Mouse (Mus musculus): ENCODE measurements around the gene Fam135a. TPM values are rescaled to one million over a fixed set of nuclear protein-coding genes. Genes with fewer than 3 reads are reported as not detected.

The Fam135a gene
- polyA plus RNA-seq, 1 experiment from 2014 or later = 22.9 TPM

DNA sequence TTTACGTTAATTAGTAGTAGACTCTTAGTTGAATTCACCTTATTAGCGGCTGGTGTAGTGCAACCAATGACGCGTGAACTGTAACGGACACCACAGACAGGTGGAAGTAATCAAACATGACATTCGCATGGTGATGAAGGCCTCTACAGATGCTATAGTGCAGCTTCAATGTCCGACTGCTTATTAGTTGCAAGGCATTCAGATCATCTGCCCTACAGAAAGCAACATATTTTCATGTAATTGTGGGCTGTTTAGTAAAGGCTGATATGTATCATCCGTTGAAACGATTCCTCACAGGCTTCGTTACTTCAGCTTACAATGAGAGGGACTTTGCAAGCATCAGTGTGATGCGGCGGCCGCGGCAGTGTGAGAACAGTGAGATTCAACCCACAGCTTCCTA, 44.4 kb downstream of the Fam135a start:
- no peak for ATAC-seq (ENCODE audit: low FRiP score)
- H3K36me3 ChIP-seq = peaks cover 3% of the 10 kb centered on the region; the same call in 1 of the 2 replicates
- 89% methylated on average over 14 of the region's 14 CpGs for whole genome bisulfite sequencing
- H3K27ac ChIP-seq (replicated peaks) = no peak overlapping the region
- no peak overlapping the region for H3K4me2 ChIP-seq
- no peak overlapping the region for H3K4me3 ChIP-seq (replicated peaks)
- H3K27me3 ChIP-seq (replicated peaks) = no peaks in the 10 kb centered on the region
- no peaks in the 10 kb centered on the region for H3K4me1 ChIP-seq
- H3K9ac ChIP-seq (replicated peaks) = no peak overlapping the region
- no peaks in the 10 kb centered on the region for H3K9me3 ChIP-seq (replicated peaks)

DNA sequence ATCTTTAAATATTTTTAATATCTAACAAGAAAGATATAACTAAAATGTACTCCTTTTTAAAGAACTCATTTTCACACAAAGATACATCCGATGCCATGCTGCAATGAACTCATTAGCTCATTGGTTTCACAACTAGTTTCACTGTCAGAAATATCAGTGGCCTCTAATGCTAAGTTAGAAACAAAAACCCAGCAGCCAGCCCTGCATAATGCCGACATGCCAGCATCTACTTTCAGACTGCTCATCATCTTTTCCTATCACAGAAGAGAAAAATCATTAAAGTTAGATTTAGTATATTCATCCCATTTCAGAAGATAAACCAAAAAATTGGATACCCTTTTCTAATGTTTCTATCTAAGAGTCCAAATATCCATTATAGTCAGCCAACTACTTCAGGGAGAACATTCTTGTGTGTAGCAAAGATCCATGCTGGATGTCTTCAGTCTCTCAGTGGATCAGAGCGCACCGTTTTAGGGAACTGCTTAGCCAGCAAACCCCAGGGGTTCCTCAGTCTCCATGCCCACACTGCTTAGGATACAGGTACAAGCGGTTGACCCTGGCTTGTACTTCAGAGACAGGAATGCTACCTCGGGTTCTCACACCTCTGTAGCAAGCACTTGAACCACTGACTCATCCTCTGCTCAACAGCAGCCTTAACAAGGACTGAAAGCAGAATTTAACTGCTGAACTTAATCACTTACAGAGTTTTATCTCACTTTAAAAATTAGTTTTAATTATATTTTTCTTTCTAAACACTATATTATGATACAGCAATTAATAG, 53.2 kb downstream of the Fam135a start:
- Histone ChIP-seq H3K4me2 (no peak overlapping the region), H3K36me3 (no peaks in the 10 kb centered on the region; the same call in 1 of the 2 replicates), H3K9ac (replicated peaks) (no peak overlapping the region), H3K9me3 (replicated peaks) (no peaks in the 10 kb centered on the region), H3K4me1 (no peaks in the 10 kb centered on the region), H3K27me3 (replicated peaks) (no peaks in the 10 kb centered on the region), H3K27ac (replicated peaks) (no peak overlapping the region), H3K4me3 (replicated peaks) (no peak overlapping the region)
- 76% methylated on average over 6 of the region's 6 CpGs for WGBS
- no peak for ATAC-seq (ENCODE audit: low FRiP score)

- Histone ChIP-seq H3K4me1 (no peaks in the 10 kb centered on the region), H3K27me3 (replicated peaks) (no peaks in the 10 kb centered on the region), H3K4me3 (replicated peaks) (no peak overlapping the region), H3K27ac (replicated peaks) (no peak overlapping the region), H3K4me2 (no peak overlapping the region), H3K36me3 (no peaks in the 10 kb centered on the region; the same call in 1 of the 2 replicates), H3K9me3 (replicated peaks) (no peaks in the 10 kb centered on the region), H3K9ac (replicated peaks) (no peak overlapping the region)
- no peak for ATAC-seq (ENCODE audit: low FRiP score)
- 76% methylated on average over 5 of the region's 5 CpGs for WGBS
Observed at GRCm38 (mm10) chr1:24045627-24046026, 54.5 kb downstream of the Fam135a start.

DNA sequence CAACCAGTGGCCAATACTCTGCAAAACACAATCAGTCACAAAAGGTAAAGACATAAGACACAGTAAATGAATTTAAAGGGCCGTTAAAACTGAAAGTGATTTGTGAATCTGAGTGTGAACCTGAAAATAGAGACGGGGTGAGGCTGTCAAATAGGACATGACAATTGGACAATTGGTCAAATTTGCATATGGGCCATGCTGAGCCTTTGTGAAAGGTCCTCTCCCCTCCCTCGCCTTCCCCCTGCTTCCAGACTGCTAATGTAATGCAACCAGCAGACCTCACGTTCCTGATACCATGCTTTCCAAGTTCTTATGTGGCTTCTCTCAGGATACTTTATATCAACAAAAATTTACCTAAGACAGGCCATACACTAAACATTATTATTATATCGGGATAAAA, 57.1 kb downstream of the Fam135a start:
- Histone ChIP-seq H3K27ac (replicated peaks) (no peak overlapping the region), H3K36me3 (no peaks in the 10 kb centered on the region; the same call in 1 of the 2 replicates), H3K4me3 (replicated peaks) (no peak overlapping the region), H3K9me3 (replicated peaks) (no peaks in the 10 kb centered on the region), H3K9ac (replicated peaks) (no peak overlapping the region), H3K4me1 (no peaks in the 10 kb centered on the region), H3K27me3 (replicated peaks) (no peaks in the 10 kb centered on the region), H3K4me2 (no peak overlapping the region)
- 42% methylated on average over 5 of the region's 5 CpGs for WGBS
- ATAC-seq (ENCODE audit: low FRiP score) = no peak

GRCm38 (mm10) chr1:24033759-24034423, 66.2 kb downstream of the Fam135a start:
- Histone ChIP-seq H3K4me2 (no peak overlapping the region), H3K27me3 (replicated peaks) (no peaks in the 10 kb centered on the region), H3K4me3 (replicated peaks) (no peak overlapping the region), H3K9ac (replicated peaks) (no peak overlapping the region), H3K4me1 (no peaks in the 10 kb centered on the region), H3K27ac (replicated peaks) (no peak overlapping the region), H3K36me3 (peaks cover 7% of the 10 kb centered on the region; the same call in 1 of the 2 replicates), H3K9me3 (replicated peaks) (no peaks in the 10 kb centered on the region)
- ATAC-seq (ENCODE audit: low FRiP score) = no peak
- 91% methylated on average over 2 of the region's 2 CpGs for WGBS

- Histone ChIP-seq H3K27ac (replicated peaks) (no peak overlapping the region), H3K9ac (replicated peaks) (no peak overlapping the region), H3K4me1 (no peaks in the 10 kb centered on the region), H3K36me3 (peaks cover 15% of the 10 kb centered on the region), H3K4me2 (no peak overlapping the region), H3K9me3 (replicated peaks) (no peaks in the 10 kb centered on the region), H3K4me3 (replicated peaks) (no peak overlapping the region), H3K27me3 (replicated peaks) (no peaks in the 10 kb centered on the region)
- 92% methylated on average over 6 of the region's 6 CpGs for WGBS
- no peak for ATAC-seq (ENCODE audit: low FRiP score)
Observed at GRCm38 (mm10) chr1:24010821-24011220, 89.3 kb downstream of the Fam135a start.

GRCm38 (mm10) chr1:24010016-24010415, 90.1 kb downstream of the Fam135a start:
- H3K9me3 ChIP-seq (replicated peaks) = no peaks in the 10 kb centered on the region
- H3K27me3 ChIP-seq (replicated peaks) = no peaks in the 10 kb centered on the region
- H3K4me3 ChIP-seq (replicated peaks) = no peak overlapping the region
- no peak for ATAC-seq (ENCODE audit: low FRiP score)
- H3K36me3 ChIP-seq = peaks cover 15% of the 10 kb centered on the region
- H3K4me1 ChIP-seq = no peaks in the 10 kb centered on the region
- H3K9ac ChIP-seq (replicated peaks) = no peak overlapping the region
- H3K4me2 ChIP-seq = no peak overlapping the region
- 93% methylated on average over 6 of the region's 6 CpGs for WGBS
- no peak overlapping the region for H3K27ac ChIP-seq (replicated peaks)

DNA sequence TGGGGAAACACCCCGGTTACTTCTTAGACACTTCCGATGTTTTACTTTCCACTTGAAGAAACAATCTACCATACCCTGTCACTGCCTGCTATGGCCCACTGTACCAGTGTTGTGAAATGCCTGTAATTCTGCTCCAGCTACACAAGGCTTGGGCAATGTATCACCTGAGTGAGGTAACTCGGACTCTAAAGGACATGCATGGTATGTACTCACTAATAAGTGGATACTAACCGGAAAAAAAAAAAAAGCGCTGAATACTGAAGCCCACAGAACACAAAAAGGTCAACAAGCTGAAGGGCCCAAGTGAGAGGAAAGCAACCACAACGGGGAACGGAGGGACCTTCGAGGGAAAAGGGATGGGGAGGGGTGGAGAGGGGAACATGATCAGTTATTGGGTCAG, 92.5 kb downstream of the Fam135a start:
- H3K4me3 ChIP-seq (replicated peaks) = no peak overlapping the region
- H3K9ac ChIP-seq (replicated peaks) = no peak overlapping the region
- no peaks in the 10 kb centered on the region for H3K27me3 ChIP-seq (replicated peaks)
- 88% methylated on average over 8 of the region's 8 CpGs for WGBS
- peaks cover 9% of the 10 kb centered on the region; the same call in 1 of the 2 replicates for H3K36me3 ChIP-seq
- H3K4me1 ChIP-seq = peaks cover 10% of the 10 kb centered on the region
- H3K4me2 ChIP-seq = no peak overlapping the region
- ATAC-seq (ENCODE audit: low FRiP score) = no peak
- H3K9me3 ChIP-seq (replicated peaks) = no peaks in the 10 kb centered on the region
- no peak overlapping the region for H3K27ac ChIP-seq (replicated peaks)

GRCm38 (mm10) chr1:24005070-24005804, 94.9 kb downstream of the Fam135a start, which contains the start of gene Sdhaf4:
Gene Sdhaf4 (minus strand): TSS chr1:24005656.
- Histone ChIP-seq H3K4me3 (replicated peaks) (peak within 1 kb of the TSS; percentile 52), H3K36me3 (peaks cover 15% of the 10 kb centered on the region), H3K9ac (replicated peaks) (peak within 1 kb of the TSS; percentile 54), H3K9me3 (replicated peaks) (no peaks in the 10 kb centered on the region), H3K27me3 (replicated peaks) (no peaks in the 10 kb centered on the region), H3K4me1 (peaks cover 10% of the 10 kb centered on the region), H3K4me2 (peak within 1 kb of the TSS; percentile 58), H3K27ac (replicated peaks) (peak within 1 kb of the TSS; percentile 87)
- WGBS = 1% methylated on average over 47 of the region's 47 CpGs
- ATAC-seq (ENCODE audit: low FRiP score) = peak; percentile 96

DNA sequence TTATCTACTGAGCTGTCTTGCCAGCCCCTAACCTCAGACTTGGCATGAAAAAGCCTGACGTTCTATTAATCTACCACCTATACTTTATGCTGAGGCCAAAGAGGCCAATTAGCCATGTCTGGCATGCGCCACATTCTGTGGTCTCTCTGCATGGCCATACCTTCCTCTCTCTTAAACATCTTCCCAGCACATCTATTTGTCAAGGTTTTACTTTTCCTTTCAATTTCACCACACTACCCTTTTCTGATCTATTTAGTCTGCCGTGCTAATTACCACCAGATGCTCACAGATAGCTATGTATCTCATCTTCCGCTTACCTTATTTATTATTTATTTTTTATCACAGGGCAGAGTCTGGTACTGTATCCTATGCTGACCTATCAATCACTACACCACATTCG, 100.8 kb downstream of the Fam135a start:
- H3K9me3 ChIP-seq (replicated peaks) = no peaks in the 10 kb centered on the region
- 95% methylated on average over 5 of the region's 5 CpGs for WGBS
- H3K27ac ChIP-seq (replicated peaks) = no peak overlapping the region
- no peak overlapping the region for H3K9ac ChIP-seq (replicated peaks)
- no peaks in the 10 kb centered on the region for H3K27me3 ChIP-seq (replicated peaks)
- H3K4me3 ChIP-seq (replicated peaks) = no peak overlapping the region
- H3K36me3 ChIP-seq = peaks cover 27% of the 10 kb centered on the region
- no peak for ATAC-seq (ENCODE audit: low FRiP score)
- H3K4me2 ChIP-seq = no peak overlapping the region
- H3K4me1 ChIP-seq = peaks cover 5% of the 10 kb centered on the region

GRCm38 (mm10) chr1:23998866-23999265, 101.3 kb downstream of the Fam135a start:
- Histone ChIP-seq H3K36me3 (peaks cover 27% of the 10 kb centered on the region), H3K4me1 (0 out of 2 replicates have a peak, but pooled peaks cover under 1% of the 10 kb centered on the region), H3K9ac (replicated peaks) (no peak overlapping the region), H3K27ac (replicated peaks) (no peak overlapping the region), H3K9me3 (replicated peaks) (no peaks in the 10 kb centered on the region), H3K27me3 (replicated peaks) (no peaks in the 10 kb centered on the region), H3K4me2 (no peak overlapping the region), H3K4me3 (replicated peaks) (no peak overlapping the region)
- whole genome bisulfite sequencing = 97% methylated on average over 7 of the region's 7 CpGs
- ATAC-seq (ENCODE audit: low FRiP score) = no peak
